Mouse (Mus musculus) heart, adult 11 months (tissue): Measurements from ENCODE around the gene Fam174a.

ENCODE experiments used
- DNase-seq: peaks from one replicate; pipeline ENCODE4 v3.0.0; 2022

Fam174a gene

GRCm38 (mm10) chr1:95313393-95314228 is at the start of gene Fam174a:
Fam174a (plus strand) TSS chr1:95313623.
- DNase-seq, result peak; percentile 99

- no peak for DNase-seq
Measured at GRCm38 (mm10) chr1:95263843-95264242, 49.6 kb upstream of the Fam174a start.

GRCm38 (mm10) chr1:95267950-95268724 is 45.3 kb upstream of the Fam174a start:
- peak; percentile 85 for DNase-seq

- no peak for DNase-seq
Measured at GRCm38 (mm10) chr1:95273321-95273720, 40.1 kb upstream of the Fam174a start.

- no peak for DNase-seq
Measured at GRCm38 (mm10) chr1:95308324-95308723, 5.1 kb upstream of the Fam174a start.

- no peak for DNase-seq
Measured at GRCm38 (mm10) chr1:95314229-95314555, 769 bp downstream of the Fam174a start.

GRCm38 (mm10) chr1:95315981-95316380 is 2.6 kb downstream of the Fam174a start:
- peak; percentile 87 for DNase-seq

- DNase-seq, result no peak
Measured at GRCm38 (mm10) chr1:95322219-95322618, 8.8 kb downstream of the Fam174a start.

GRCm38 (mm10) chr1:95323004-95323403 is 9.6 kb downstream of the Fam174a start:
- DNase-seq, result no peak

- no peak for DNase-seq
Measured at GRCm38 (mm10) chr1:95326856-95327255, 13.4 kb downstream of the Fam174a start.

- DNase-seq, result no peak
Measured at GRCm38 (mm10) chr1:95339618-95340017, 26.2 kb downstream of the Fam174a start.

- no peak for DNase-seq
Measured at GRCm38 (mm10) chr1:95342242-95342641, 28.8 kb downstream of the Fam174a start.

- DNase-seq, result no peak
Measured at GRCm38 (mm10) chr1:95343585-95344485, 30.4 kb downstream of the Fam174a start.

- DNase-seq, result no peak
Measured at GRCm38 (mm10) chr1:95354146-95354545, 40.7 kb downstream of the Fam174a start.

- no peak for DNase-seq
Measured at GRCm38 (mm10) chr1:95356904-95357303, 43.5 kb downstream of the Fam174a start.

- no peak for DNase-seq
Measured at GRCm38 (mm10) chr1:95363692-95364091, 50.3 kb downstream of the Fam174a start.

GRCm38 (mm10) chr1:95366616-95367373 is 53.4 kb downstream of the Fam174a start:
- DNase-seq, result no peak

- no peak for DNase-seq
Measured at GRCm38 (mm10) chr1:95367748-95368147, 54.3 kb downstream of the Fam174a start.

- no peak for DNase-seq
Measured at GRCm38 (mm10) chr1:95375443-95375842, 62.0 kb downstream of the Fam174a start.

- DNase-seq, result no peak
Measured at GRCm38 (mm10) chr1:95381028-95381427, 67.6 kb downstream of the Fam174a start.
